Mouse (Mus musculus) ZHBTc4 (cell line): Measurements from ENCODE around the gene Ndufb10.
A peak's percentile ranks its signal among the peaks of the same experiment; 100 is the strongest.
"Not testable (repeated sequence)": the region's sequence is repeated elsewhere in the genome, so short reads cannot be mapped to it uniquely, and the experiment has no call there.

ENCODE experiments used
- DNase-seq: peaks from one replicate; pipeline ENCODE4 v3.0.0-alpha.2; 2011; ENCODE audit warnings: low read depth, low spot score

The Ndufb10 gene

GRCm38 (mm10) chr17:24734513-24734912 is 10.2 kb upstream of the Ndufb10 start:
- DNase-seq: no peak

GRCm38 (mm10) chr17:24733434-24734050 is 9.3 kb upstream of the Ndufb10 start:
- no peak for DNase-seq

- no peak for DNase-seq
These were observed 8.1 kb upstream of the Ndufb10 start for GRCm38 (mm10) chr17:24732233-24732935.

- DNase-seq: no peak
These were observed 6.5 kb upstream of the Ndufb10 start for GRCm38 (mm10) chr17:24730787-24731186.

- DNase-seq: no peak
These were observed 4.8 kb upstream of the Ndufb10 start for GRCm38 (mm10) chr17:24729067-24729466.

- DNase-seq: no peak
These were observed 3.9 kb upstream of the Ndufb10 start for GRCm38 (mm10) chr17:24728184-24728583.

- DNase-seq: no peak
These were observed 3.3 kb upstream of the Ndufb10 start, which contains the start of gene Rpl3l for GRCm38 (mm10) chr17:24727618-24728017. Rpl3l (plus strand) TSS chr17:24727820.

- DNase-seq: no peak
These were observed 1.5 kb upstream of the Ndufb10 start for GRCm38 (mm10) chr17:24725637-24726390.

GRCm38 (mm10) chr17:24723881-24724180 is 447 bp downstream of the Ndufb10 start:
- peak; percentile 51 for DNase-seq

GRCm38 (mm10) chr17:24723122-24723880 is 977 bp downstream of the Ndufb10 start:
- peak; percentile 65 for DNase-seq

GRCm38 (mm10) chr17:24722220-24722924 is 1.9 kb downstream of the Ndufb10 start:
- peak; percentile 82 for DNase-seq

GRCm38 (mm10) chr17:24721383-24721955 is 2.8 kb downstream of the Ndufb10 start:
- not testable (repeated sequence) for DNase-seq

GRCm38 (mm10) chr17:24720616-24721015 is 3.7 kb downstream of the Ndufb10 start:
- DNase-seq: not testable (repeated sequence)

GRCm38 (mm10) chr17:24719494-24720222 is 4.6 kb downstream of the Ndufb10 start:
- peak; percentile 99 for DNase-seq

- peak; percentile 38 for DNase-seq
These were observed 5.3 kb downstream of the Ndufb10 start for GRCm38 (mm10) chr17:24718938-24719337.

- no peak for DNase-seq
These were observed 6.3 kb downstream of the Ndufb10 start, which contains the start of the genes Rnf151 and Rps2 for GRCm38 (mm10) chr17:24717943-24718342. Rnf151 (minus strand) TSS chr17:24718063. Rps2 (plus strand) TSS chr17:24718116.

GRCm38 (mm10) chr17:24716166-24716682 is 8.1 kb downstream of the Ndufb10 start:
- no peak for DNase-seq

GRCm38 (mm10) chr17:24715556-24715955 is 8.7 kb downstream of the Ndufb10 start:
- no peak for DNase-seq

- peak; percentile 67 for DNase-seq
These were observed 15.6 kb downstream of the Ndufb10 start for GRCm38 (mm10) chr17:24708646-24709045.
